Mouse (Mus musculus) v-Abl transformed pro-B cells (cell line): Measurements from ENCODE around the gene Fam104a.

Experiments used
- in situ Hi-C, 2 experiments: fragments of 400-800 bp; cut with MboI; formaldehyde crosslinking; loops; one replicate each; pipeline ENCODE4 v1.15.1; 2025; ENCODE audit not compliant: unreplicated experiment in 2 of 2

The Fam104a gene

GRCm38 (mm10) chr11:113648690-113649352 is 35.1 kb downstream of the Fam104a start, which contains the start of gene Cog1:
Gene Cog1, plus strand, starts transcription at chr11:113649169.
- in situ Hi-C loops: loop anchor here (5.0 to 10.0 kb wide), 3 partner anchors 33 to 166 kb away; partner anchors contain the start of genes D11Wsu47e (in 2 of the 2) and Fam104a (in 2 of the 2)

- in situ Hi-C loops: loop anchor here (5.0 to 10.0 kb wide), 3 partner anchors 34 to 167 kb away; partner anchors contain the start of genes D11Wsu47e (in 2 of the 2) and Fam104a (in 2 of the 2)
Observed at GRCm38 (mm10) chr11:113648152-113648551, 35.8 kb downstream of the Fam104a start.

DNA sequence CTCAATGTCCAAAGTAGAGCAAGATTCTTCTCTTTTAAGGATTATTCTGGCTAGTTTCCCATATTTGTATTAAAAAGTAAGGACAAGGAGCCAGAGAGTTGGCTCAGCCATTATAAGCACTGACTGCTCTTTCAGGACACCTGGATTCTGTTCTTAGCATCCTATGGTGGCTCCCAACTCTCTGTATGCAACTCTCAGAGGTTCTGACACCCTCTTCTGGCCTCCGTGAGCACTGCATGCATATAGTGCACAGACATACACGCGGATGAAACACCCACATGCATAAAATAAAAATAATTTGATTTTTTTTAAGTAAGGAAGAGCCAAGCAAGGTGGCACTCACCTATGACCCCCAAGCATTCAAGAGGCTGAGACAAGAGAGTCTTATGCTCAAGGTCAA is 38.8 kb downstream of the Fam104a start:
- in situ Hi-C loops: loop anchor here (5.0 to 10.0 kb wide), 3 partner anchors 37 to 170 kb away; partner anchors contain the start of genes D11Wsu47e (in 2 of the 2) and Fam104a (in 2 of the 2)

GRCm38 (mm10) chr11:113638680-113639079 is 45.3 kb downstream of the Fam104a start:
- in situ Hi-C loops: no loop called here

DNA sequence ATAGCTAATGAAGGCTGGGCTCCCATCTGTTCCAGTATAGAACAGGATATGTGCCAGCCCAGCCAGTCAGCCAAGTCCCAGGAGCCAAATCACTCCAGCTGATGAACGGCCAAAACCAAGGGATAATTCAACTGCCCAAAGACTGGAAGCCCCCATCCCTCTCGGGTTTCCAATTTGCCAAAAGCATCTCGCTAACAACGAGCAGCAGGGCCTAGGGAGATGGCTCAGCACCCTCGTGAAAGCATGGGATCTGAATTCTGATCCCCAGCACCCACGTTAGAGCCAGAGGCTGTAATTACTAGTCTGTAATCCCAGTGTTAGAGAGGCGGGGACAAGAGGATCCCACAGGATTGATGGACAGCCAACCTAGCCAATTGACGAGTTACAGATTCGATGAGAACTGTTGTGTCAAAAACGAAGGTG is 49.2 kb downstream of the Fam104a start:
- in situ Hi-C loops: no loop called here

DNA sequence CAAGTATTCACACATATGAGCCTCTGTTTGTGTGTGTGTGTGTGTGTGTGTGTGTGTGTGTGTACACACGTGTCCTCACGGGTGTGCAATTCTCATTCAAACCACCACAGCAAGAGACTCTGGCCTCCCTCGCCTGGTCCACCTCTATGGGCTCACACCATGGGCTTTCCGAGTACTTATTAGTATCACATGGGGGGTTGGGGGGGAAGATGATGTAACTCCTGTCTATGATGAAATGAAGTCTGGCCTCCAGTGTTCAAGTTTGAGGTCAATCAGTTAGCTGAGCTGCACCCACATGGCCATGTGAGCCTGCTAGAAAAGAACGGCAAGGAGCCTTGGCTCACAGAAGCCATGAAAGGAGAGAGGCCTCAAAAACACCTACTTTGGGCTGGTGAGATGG is 50.6 kb downstream of the Fam104a start:
- in situ Hi-C loops: no loop called here

- in situ Hi-C loops: no loop called here
Observed at GRCm38 (mm10) chr11:113632303-113632702, 51.7 kb downstream of the Fam104a start.

DNA sequence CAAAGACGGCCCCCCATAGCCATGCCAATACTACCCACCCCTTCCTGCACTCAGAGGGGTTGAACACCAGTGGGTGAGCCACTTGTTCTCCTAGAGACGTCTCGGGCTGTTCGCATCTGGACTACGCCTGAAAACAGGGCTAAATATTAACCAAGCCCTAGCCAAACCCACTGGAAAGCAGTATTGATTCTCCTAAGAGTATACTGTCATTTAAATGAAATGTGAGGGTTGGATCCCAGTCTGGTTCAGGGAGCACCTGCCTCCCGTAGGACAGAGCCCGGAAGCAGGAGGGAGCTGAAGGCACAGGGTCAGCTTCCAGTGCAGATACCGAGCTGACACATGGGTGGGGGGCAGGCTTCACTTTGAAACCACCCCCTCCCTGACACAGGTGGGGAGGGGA is 52.1 kb downstream of the Fam104a start:
- in situ Hi-C loops: no loop called here

GRCm38 (mm10) chr11:113631302-113631701 is 52.7 kb downstream of the Fam104a start:
- in situ Hi-C loops: no loop called here

- in situ Hi-C loops: no loop called here
Observed at GRCm38 (mm10) chr11:113630642-113631041, 53.3 kb downstream of the Fam104a start.

DNA sequence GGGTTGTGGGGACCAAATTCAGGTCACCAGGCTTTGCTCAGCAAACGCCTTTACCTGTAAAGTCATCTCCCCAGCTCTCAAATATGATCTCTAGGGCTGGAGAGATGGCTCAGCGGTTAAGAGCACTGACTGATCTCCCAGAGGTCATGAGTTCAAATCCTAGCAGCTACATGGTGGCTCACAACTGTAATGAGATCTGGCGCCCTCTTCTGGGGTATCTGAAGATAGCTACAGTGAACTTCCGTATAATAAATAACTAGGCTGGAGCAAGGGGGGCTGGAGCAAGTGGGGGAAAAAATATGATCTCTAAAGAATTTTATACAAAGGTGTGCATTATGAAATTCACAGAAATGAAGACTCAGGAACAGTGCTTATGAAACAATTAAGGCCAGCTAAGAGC is 56.2 kb downstream of the Fam104a start:
- in situ Hi-C loops: no loop called here

GRCm38 (mm10) chr11:113625437-113625836 is 58.5 kb downstream of the Fam104a start:
- in situ Hi-C loops: no loop called here

DNA sequence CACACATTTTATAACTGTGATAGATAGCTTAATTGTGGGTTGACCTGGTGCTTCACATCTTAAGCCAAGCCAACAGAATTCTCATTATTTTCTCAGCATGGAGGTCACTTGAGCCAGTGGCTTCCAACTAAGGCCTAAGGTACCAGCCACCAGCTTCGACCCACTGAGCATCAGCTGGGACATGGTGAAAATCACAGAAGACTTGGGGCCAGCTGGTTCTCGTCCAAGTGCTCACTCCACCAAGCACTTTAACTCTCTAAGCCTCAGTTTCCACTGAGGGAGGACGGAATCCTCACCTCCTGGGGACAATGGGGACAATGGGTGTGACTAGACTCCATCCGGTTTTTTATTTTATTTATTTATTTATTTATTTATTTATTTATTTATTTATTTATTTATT is 61.9 kb downstream of the Fam104a start:
- in situ Hi-C loops: loop anchor here in 1 of 2 experiments (25.0 kb wide), 1 partner anchor 435 kb away; no protein-coding TSS in a partner anchor

GRCm38 (mm10) chr11:113621001-113621400 is 63.0 kb downstream of the Fam104a start:
- in situ Hi-C loops: loop anchor here in 1 of 2 experiments (25.0 kb wide), 1 partner anchor 434 kb away; no protein-coding TSS in a partner anchor

GRCm38 (mm10) chr11:113619420-113620080 is 64.4 kb downstream of the Fam104a start:
- in situ Hi-C loops: loop anchor here (5.0 to 25.0 kb wide), 3 partner anchors 322 to 445 kb away; no protein-coding TSS in a partner anchor

DNA sequence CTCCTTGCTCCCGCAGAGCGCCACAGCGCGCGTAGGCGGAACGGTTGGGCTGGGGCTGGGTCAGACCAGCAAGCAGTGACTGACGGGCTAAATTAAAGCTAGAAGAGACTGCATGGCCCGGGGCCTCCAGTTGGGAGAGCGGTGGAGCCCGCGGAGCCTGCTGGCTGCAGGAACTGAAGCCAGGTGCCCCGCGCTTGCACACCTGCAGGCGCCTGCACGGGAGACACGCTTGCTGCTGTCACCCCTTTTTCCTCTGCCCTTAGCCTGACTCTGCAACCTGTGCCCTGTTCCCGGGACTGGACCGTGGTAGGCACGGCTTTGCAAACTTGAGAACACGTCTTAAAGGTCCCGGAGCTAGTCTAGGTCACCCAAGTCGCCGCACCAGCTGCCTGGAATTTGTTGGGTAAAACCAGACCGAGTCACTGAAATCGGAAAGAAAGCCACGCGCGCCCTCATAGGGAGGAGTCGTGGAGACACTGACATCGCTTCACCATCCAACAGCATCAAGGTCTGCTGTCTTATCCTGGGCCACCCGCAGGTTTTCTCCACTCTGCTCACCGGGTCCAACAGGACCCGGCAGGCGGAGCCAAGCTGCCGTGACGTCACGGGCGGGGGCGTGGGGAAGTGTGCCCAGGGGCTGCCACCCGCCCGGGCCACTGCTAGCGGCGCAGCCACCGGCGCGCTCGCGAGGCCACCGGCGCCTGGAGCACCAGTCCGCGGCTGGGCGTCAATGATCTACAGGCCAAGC is 65.1 kb downstream of the Fam104a start, which contains the start of gene Sstr2:
Sstr2 (plus strand) TSS at position 671 of the 748 bp plus-strand sequence.
- in situ Hi-C loops: loop anchor here (5.0 to 25.0 kb wide), 3 partner anchors 322 to 444 kb away; no protein-coding TSS in a partner anchor

DNA sequence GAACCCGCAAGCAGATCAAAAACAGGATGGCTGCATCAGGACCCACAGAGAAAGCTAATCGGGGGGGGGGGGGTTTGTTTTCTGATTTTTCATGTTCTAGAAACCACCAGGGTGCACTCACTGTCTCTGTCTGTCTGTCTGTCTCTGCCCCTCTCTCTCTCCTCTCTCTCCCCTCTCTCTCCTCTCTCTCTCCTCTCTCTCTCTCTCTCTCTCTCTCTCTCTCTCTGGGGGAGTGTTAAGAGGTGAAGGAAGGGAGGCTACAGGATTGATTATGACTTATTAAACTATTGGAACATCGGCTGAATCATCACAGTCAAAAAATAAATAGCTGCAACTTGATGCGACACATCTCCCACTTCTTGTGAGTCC is 65.7 kb downstream of the Fam104a start:
- in situ Hi-C loops: loop anchor here (5.0 to 25.0 kb wide), 3 partner anchors 321 to 443 kb away; no protein-coding TSS in a partner anchor

DNA sequence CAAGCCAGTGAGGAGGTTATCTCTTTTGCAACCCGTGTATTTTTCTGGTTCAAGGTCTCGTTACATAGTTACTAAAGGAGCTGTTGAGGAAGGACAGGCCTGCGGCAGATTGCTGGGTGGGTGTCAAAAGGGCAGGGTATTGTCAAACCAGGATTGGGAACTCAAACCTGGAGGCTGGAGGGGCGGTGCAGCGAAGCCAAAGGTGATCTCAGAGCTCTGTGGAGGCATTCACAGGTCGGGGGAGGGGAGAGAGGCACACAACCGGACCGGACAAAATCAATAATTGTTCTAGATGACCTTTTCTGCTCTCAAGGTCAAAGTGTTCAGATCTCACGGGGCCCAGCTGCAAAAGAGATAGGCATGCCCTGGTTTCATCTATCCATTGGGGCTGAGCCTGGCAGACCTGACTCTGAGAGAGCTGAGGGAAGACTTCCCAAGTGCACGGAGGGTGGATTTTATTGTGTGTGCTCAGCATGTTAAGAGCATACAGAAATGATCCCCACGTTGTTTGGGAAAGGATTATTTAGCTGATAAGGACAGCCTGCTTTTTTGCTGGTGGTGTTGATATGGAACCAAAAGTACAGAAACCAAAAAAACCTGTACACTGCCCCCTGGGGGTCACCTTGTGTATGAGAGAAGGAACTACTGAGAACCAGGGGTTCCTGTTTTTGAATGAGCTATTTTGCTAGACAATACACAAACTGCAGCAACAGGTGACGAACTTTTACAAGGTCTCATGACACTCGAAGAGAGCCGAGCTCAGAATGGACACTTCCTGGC is 66.6 kb downstream of the Fam104a start:
- in situ Hi-C loops: loop anchor here (5.0 to 25.0 kb wide), 3 partner anchors 320 to 443 kb away; no protein-coding TSS in a partner anchor

GRCm38 (mm10) chr11:113614476-113614875 is 69.5 kb downstream of the Fam104a start:
- in situ Hi-C loops: loop anchor here (10.0 to 25.0 kb wide), 2 partner anchors 427 to 440 kb away; no protein-coding TSS in a partner anchor
